Comparison of ENCODE assay signal across 12 mouse cellular contexts in the genomic region with DNA sequence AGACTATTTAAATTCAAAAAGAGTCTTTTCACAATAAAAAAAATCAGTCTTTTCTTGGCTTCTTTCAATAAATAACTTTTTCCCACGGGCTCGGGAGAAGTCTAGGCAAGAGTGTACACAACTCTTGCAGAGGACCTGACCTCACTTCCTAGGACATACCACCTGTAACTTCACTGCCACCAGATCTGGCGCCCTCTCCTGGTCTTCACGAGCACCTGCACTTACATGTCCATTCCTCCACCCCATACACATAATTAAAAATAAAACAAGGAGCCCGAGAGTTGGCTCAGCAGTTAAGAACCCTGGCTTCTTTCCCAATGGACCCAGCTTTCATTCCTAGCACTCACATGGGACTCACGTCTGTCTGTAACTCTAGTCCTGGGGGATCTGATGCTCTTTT. TPM values are rescaled to one million over a fixed set of nuclear protein-coding genes. Genes with fewer than 3 reads are reported as not detected.
DNase-seq lines count a peak whose midpoint lies in the region; TF ChIP-seq lines count a peak whose summit lies in the region.
"Had no signal": no experiment of that assay in that cellular context is flagged by ENCODE, and none has a peak within 500 bp of the region (broad histone marks: within the 10 kb centered on the region; RNA-seq: fewer than 3 reads in every experiment).

No protein-coding gene starts in this region.

- TF ChIP-seq CTCF in layer of hippocampus, adult 2 months (conservative IDR thresholded peaks at IDR 0.05) = peak; percentile 53

- H3K27ac ChIP-seq in layer of hippocampus, adult 2 months = no peak overlapping the region
- H3K27ac ChIP-seq: hindbrain, embryonic 15.5 days had no signal

- H3K4me3 ChIP-seq in layer of hippocampus, adult 2 months = no peak overlapping the region
- H3K4me3 ChIP-seq: heart, embryonic 12.5 days; hindbrain, embryonic 15.5 days had no signal

- no peak for DNase-seq in layer of hippocampus, adult 2 months (ENCODE audit: low spot score in 2 of 2)
- DNase-seq in layer of hippocampus, postnatal 10 days (ENCODE audit: low spot score in 2 of 2) = no peak
- DNase-seq in CD4-positive helper T cell, adult 2 months (ENCODE audit: low read depth, low spot score) = peak; percentile 38
- DNase-seq in ES-CJ7 (ENCODE audit: low read depth, low spot score) = peak; percentile 83
- DNase-seq in retina, embryonic 14.5 days (ENCODE audit: low spot score) = peak; percentile 11
- no peak for DNase-seq in right cerebral cortex, postnatal 25 days
- DNase-seq in neural tube, embryonic 10.5 days (ENCODE audit: extremely low spot score, low spot score) = no peak
- DNase-seq: lung, adult 18-20 months; thymus, postnatal 4 days had no signal

RNA-seq across cellular contexts. Expression of gene Cfap52, which starts 1.3 kb away (rescaled TPM):
- 1 to 10 TPM in 1 of 2 experiments, under 1 TPM in 1; 0.86 to 1.7 TPM for total RNA-seq in layer of hippocampus, adult 2 months (2021)
- 1 to 10 TPM; 2.8 to 4.0 TPM for total RNA-seq in layer of hippocampus, postnatal 10 days (2021)
- total RNA-seq: common myeloid progenitor, adult 5-6 weeks had no signal

RNA-seq across cellular contexts. Expression of gene Stx8, which starts 1.9 kb away (rescaled TPM):
- 10 to 100 TPM; 33.4 to 35.0 TPM for total RNA-seq in layer of hippocampus, adult 2 months (2021)
- total RNA-seq in layer of hippocampus, postnatal 10 days (2021) = 10 to 100 TPM; 27.2 to 37.8 TPM

RNA-seq across cellular contexts. Expression of gene Usp43, which starts 42.2 kb away (rescaled TPM):
- under 1 TPM; 0.91 to 0.95 TPM for total RNA-seq in layer of hippocampus, adult 2 months (2021)
- total RNA-seq in layer of hippocampus, postnatal 10 days (2021) = 1 to 10 TPM; 9.9 to 10.0 TPM
- total RNA-seq: common myeloid progenitor, adult 5-6 weeks had no signal

Comparison
In these comparisons a context has a peak if more than half of its experiments do, and no peak if none do; other contexts are left out.
1. RNA of gene Usp43, which starts 42.2 kb away (total RNA-seq): 9.9 to 10.0 TPM in layer of hippocampus, postnatal 10 days; 0.91 to 0.95 TPM in layer of hippocampus, adult 2 months; every median in the first group is over 4 times any median in the second.
2. DNase-seq: peak in CD4-positive helper T cell, adult 2 months (single experiment), ES-CJ7 (single experiment) and retina, embryonic 14.5 days (single experiment); none in layer of hippocampus, adult 2 months (0 of 2), layer of hippocampus, postnatal 10 days (0 of 2), right cerebral cortex, postnatal 25 days (single experiment) and neural tube, embryonic 10.5 days (single experiment).